Mouse (Mus musculus): ENCODE results near the gene Milr1. TPM values are rescaled to one million over a fixed set of nuclear protein-coding genes. Genes with fewer than 3 reads are reported as not detected.
"Not testable (repeated sequence)": the region's sequence is repeated elsewhere in the genome, so short reads cannot be mapped to it uniquely, and the experiment has no call there.

Milr1 gene
- polyA plus RNA-seq, 1 experiment from 2014 or later = 0.89 TPM

GRCm38 (mm10) chr11:106720379-106720778, 30.6 kb upstream of the Milr1 start:
- no peaks in the 10 kb centered on the region for H3K36me3 ChIP-seq
- H3K4me1 ChIP-seq = 0 out of 2 replicates have a peak, but pooled peaks cover 9% of the 10 kb centered on the region
- WGBS = 91% methylated on average over 8 of the region's 8 CpGs
- H3K9ac ChIP-seq = no peak overlapping the region
- H3K4me3 ChIP-seq = no peak overlapping the region
- H3K27ac ChIP-seq = no peak overlapping the region
- no peak overlapping the region for H3K4me2 ChIP-seq (replicated peaks)
- H3K9me3 ChIP-seq = no peaks in the 10 kb centered on the region
- ATAC-seq (ENCODE audit: low FRiP score, low read depth) = no peak
- H3K27me3 ChIP-seq (replicated peaks) = no peaks in the 10 kb centered on the region

GRCm38 (mm10) chr11:106722831-106723361, 28.1 kb upstream of the Milr1 start:
- Histone ChIP-seq H3K9me3 (no peaks in the 10 kb centered on the region), H3K36me3 (no peaks in the 10 kb centered on the region), H3K4me3 (no peak overlapping the region), H3K9ac (no peak overlapping the region), H3K27ac (no peak overlapping the region), H3K27me3 (replicated peaks) (no peaks in the 10 kb centered on the region), H3K4me2 (replicated peaks) (no peak overlapping the region), H3K4me1 (peaks cover 9% of the 10 kb centered on the region; the same call in 1 of the 2 replicates)
- ATAC-seq (ENCODE audit: low FRiP score, low read depth) = no peak
- WGBS = 5% methylated on average over 7 of the region's 7 CpGs

GRCm38 (mm10) chr11:106723611-106724125, 27.4 kb upstream of the Milr1 start:
- Histone ChIP-seq H3K9me3 (no peaks in the 10 kb centered on the region), H3K36me3 (no peaks in the 10 kb centered on the region), H3K27me3 (replicated peaks) (no peaks in the 10 kb centered on the region), H3K4me2 (replicated peaks) (no peak overlapping the region), H3K4me3 (no peak overlapping the region), H3K27ac (no peak overlapping the region), H3K9ac (no peak overlapping the region), H3K4me1 (peaks cover 14% of the 10 kb centered on the region; the same call in 1 of the 2 replicates)
- no peak for ATAC-seq (ENCODE audit: low FRiP score, low read depth)
- 81% methylated on average over 15 of the region's 15 CpGs for WGBS

DNA sequence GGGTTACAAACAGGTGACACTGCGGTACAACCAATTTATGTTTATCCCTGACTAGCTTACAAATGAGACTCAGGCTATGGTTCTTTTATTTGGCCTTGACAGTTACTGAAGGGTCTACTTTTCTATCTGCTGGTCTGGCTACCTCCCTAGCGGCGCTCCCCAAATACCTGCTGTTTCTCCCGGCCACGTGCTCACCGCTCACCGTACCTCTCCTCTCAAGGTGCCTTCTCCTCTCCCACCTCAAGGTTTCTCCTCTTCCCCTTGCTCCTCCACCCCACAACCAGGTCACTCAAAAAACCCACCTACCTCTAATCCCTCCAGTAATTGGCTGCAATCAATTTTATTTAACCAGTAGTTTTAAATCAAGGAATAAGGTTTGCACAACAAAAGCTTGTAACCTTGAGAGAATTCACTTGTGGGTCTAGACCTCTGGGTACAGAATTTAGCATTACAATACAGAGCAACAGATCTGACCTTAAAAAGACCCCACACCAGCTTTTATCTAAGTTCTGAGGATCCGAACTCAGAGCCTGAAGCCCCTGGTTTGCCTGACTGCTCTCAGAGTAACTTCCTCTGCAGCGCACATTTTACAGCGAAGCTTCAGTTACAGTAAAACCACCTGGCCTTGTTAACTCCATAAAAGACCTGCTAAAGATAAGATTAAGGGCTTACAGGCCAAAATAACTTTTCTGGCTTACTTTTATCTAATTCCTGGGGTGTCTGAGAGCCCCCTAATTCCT, 26.7 kb upstream of the Milr1 start:
- Histone ChIP-seq H3K4me1 (peaks cover 14% of the 10 kb centered on the region; the same call in 1 of the 2 replicates), H3K4me3 (no peak overlapping the region), H3K9me3 (no peaks in the 10 kb centered on the region), H3K36me3 (no peaks in the 10 kb centered on the region), H3K27ac (no peak overlapping the region), H3K4me2 (replicated peaks) (no peak overlapping the region), H3K9ac (no peak overlapping the region), H3K27me3 (replicated peaks) (no peaks in the 10 kb centered on the region)
- no peak for ATAC-seq (ENCODE audit: low FRiP score, low read depth)
- 87% methylated on average over 10 of the region's 10 CpGs for WGBS

DNA sequence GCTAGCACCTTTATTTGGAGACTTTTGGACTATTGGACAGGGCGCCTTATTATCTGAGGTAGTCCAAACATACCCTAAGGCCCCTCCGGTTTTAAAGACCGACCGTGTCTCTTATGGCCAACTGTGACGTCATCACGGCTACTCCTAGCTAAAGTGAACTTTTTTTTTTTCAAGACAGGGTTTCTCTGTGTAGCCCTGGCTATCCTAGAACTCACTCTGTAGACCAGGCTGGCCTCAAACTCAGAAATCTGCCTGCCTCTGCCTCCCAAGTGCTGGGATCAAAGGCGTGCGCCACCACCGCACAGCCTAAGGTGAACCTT, 26.1 kb upstream of the Milr1 start:
- not testable (repeated sequence) for H3K4me3 ChIP-seq; H3K27ac ChIP-seq; H3K36me3 ChIP-seq; H3K4me2 ChIP-seq (replicated peaks); ATAC-seq (ENCODE audit: low FRiP score, low read depth); H3K9me3 ChIP-seq; H3K9ac ChIP-seq; H3K27me3 ChIP-seq (replicated peaks)
- H3K4me1 ChIP-seq = peaks cover 14% of the 10 kb centered on the region; the same call in 1 of the 2 replicates
- 93% methylated on average over 9 of the region's 9 CpGs for WGBS

GRCm38 (mm10) chr11:106727967-106728366, 23.1 kb upstream of the Milr1 start:
- no peaks in the 10 kb centered on the region for H3K36me3 ChIP-seq
- ATAC-seq (ENCODE audit: low FRiP score, low read depth) = no peak
- no peak overlapping the region for H3K4me2 ChIP-seq (replicated peaks)
- no peak overlapping the region for H3K9ac ChIP-seq
- H3K27ac ChIP-seq = no peak overlapping the region
- H3K9me3 ChIP-seq = no peaks in the 10 kb centered on the region
- WGBS = 39% methylated on average over 5 of the region's 5 CpGs
- H3K27me3 ChIP-seq (replicated peaks) = no peaks in the 10 kb centered on the region
- no peak overlapping the region for H3K4me3 ChIP-seq
- H3K4me1 ChIP-seq = peaks cover 8% of the 10 kb centered on the region; the same call in 1 of the 2 replicates

DNA sequence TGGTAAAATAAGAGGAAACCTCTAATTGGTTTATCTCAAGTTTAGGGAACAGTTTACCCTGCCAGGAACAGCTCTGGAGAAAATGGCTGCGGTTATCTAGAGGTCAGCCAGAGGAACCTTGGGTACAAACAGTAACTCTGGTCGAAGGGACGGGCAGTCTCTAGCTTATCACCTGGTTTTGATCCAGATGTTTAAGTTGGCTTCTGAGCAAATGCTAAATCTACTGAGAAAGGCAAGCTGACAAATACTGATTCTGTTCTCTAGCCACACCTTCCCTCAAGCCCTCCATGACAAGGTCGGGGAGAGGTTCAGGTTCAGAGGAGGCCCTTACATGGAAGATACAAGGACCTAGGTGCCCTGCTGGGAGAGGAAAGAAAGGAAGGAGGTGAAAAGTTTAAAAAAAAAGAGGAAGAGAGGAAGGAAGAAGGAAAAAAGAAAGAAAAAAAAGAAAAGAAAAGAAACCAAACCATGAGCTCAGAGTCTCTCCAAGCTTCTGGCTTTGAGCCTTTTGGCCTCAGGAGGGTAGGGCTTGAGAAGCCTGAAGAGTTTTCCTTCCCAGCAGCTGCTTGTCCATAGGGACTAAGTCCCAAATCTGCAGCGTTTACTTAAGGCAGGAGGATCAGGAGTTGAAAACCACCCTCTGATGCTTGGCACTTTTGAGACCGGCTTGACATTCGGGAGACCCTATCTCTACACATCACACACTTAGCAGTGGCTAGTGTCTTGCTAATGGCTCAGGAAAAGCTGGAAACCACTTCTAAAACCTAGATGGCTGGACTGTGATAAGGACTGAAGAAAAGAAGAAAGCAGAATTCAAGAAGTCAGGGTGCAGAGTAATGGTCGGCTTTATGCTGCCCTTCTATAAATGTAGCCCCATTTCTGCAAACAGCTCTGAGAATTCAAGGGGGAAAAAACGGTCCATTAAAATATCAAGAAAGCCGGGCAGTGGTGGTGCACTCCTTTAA, 22.3 kb upstream of the Milr1 start:
- Histone ChIP-seq H3K4me1 (peaks cover 5% of the 10 kb centered on the region; the same call in 1 of the 2 replicates), H3K27ac (no peak overlapping the region), H3K4me2 (replicated peaks) (no peak overlapping the region), H3K4me3 (no peak overlapping the region), H3K27me3 (replicated peaks) (no peaks in the 10 kb centered on the region), H3K36me3 (no peaks in the 10 kb centered on the region), H3K9me3 (no peaks in the 10 kb centered on the region), H3K9ac (no peak overlapping the region)
- no peak for ATAC-seq (ENCODE audit: low FRiP score, low read depth)
- 87% methylated on average over 10 of the region's 10 CpGs for WGBS

DNA sequence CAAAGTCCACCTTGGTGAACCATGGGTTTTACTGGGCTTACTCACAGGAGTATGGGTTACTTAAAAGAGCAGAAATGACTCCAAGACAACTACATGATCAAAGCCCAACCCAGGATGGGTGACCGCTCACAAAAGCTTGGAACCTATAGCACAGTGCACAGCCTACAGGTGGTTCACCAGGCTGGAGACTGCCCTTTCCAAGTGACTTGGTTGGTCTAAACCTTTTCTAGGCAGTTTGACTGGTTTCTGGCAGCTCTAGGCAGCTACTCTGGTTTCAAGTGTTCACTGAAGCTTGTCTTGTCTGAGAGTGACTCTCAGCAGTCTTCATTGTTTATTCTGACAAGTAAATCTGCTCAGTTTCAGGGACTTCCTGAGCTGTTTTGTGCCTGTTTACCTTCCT, 21.4 kb upstream of the Milr1 start:
- no peaks in the 10 kb centered on the region for H3K9me3 ChIP-seq
- no peak for ATAC-seq (ENCODE audit: low FRiP score, low read depth)
- no peak overlapping the region for H3K27ac ChIP-seq
- no peaks in the 10 kb centered on the region for H3K36me3 ChIP-seq
- peaks cover 5% of the 10 kb centered on the region; the same call in 1 of the 2 replicates for H3K4me1 ChIP-seq
- no peak overlapping the region for H3K4me2 ChIP-seq (replicated peaks)
- H3K4me3 ChIP-seq = no peak overlapping the region
- WGBS = 96% methylated on average over 1 of the region's 1 CpGs
- no peaks in the 10 kb centered on the region for H3K27me3 ChIP-seq (replicated peaks)
- no peak overlapping the region for H3K9ac ChIP-seq

GRCm38 (mm10) chr11:106730714-106731113, 20.3 kb upstream of the Milr1 start:
- no peaks in the 10 kb centered on the region for H3K9me3 ChIP-seq
- no peak overlapping the region for H3K4me3 ChIP-seq
- H3K27me3 ChIP-seq (replicated peaks) = no peaks in the 10 kb centered on the region
- H3K36me3 ChIP-seq = no peaks in the 10 kb centered on the region
- H3K9ac ChIP-seq = no peak overlapping the region
- ATAC-seq (ENCODE audit: low FRiP score, low read depth) = no peak
- peaks cover 5% of the 10 kb centered on the region; the same call in 1 of the 2 replicates for H3K4me1 ChIP-seq
- no peak overlapping the region for H3K27ac ChIP-seq
- no peak overlapping the region for H3K4me2 ChIP-seq (replicated peaks)
- WGBS = 79% methylated on average over 4 of the region's 4 CpGs

- H3K27ac ChIP-seq = no peak overlapping the region
- peaks cover 5% of the 10 kb centered on the region; the same call in 1 of the 2 replicates for H3K27me3 ChIP-seq (replicated peaks)
- no peak overlapping the region for H3K4me3 ChIP-seq
- H3K9me3 ChIP-seq = no peaks in the 10 kb centered on the region
- H3K9ac ChIP-seq = 0 out of 2 replicates have a peak overlapping the region, but pooled peaks have one; percentile 13
- no peak for ATAC-seq (ENCODE audit: low FRiP score, low read depth)
- H3K4me2 ChIP-seq (replicated peaks) = no peak overlapping the region
- no peaks in the 10 kb centered on the region for H3K36me3 ChIP-seq
- 56% methylated on average over 3 of the region's 3 CpGs for WGBS
- H3K4me1 ChIP-seq = peaks cover 12% of the 10 kb centered on the region
Measured at GRCm38 (mm10) chr11:106736614-106737013, 14.4 kb upstream of the Milr1 start.

- 15% methylated on average over 12 of the region's 12 CpGs for WGBS
- Histone ChIP-seq H3K27me3 (replicated peaks) (peaks cover 5% of the 10 kb centered on the region; the same call in 1 of the 2 replicates), H3K4me2 (replicated peaks) (no peak overlapping the region), H3K4me1 (peaks cover 12% of the 10 kb centered on the region), H3K36me3 (no peaks in the 10 kb centered on the region), H3K9me3 (no peaks in the 10 kb centered on the region), H3K27ac (no peak overlapping the region), H3K9ac (no peak overlapping the region), H3K4me3 (no peak overlapping the region)
- ATAC-seq (ENCODE audit: low FRiP score, low read depth) = no peak
Measured at GRCm38 (mm10) chr11:106737178-106737621, 13.8 kb upstream of the Milr1 start.

GRCm38 (mm10) chr11:106739116-106739515, 11.9 kb upstream of the Milr1 start:
- ATAC-seq (ENCODE audit: low FRiP score, low read depth) = no peak
- H3K4me3 ChIP-seq = no peak overlapping the region
- H3K4me1 ChIP-seq = peaks cover 12% of the 10 kb centered on the region
- no peaks in the 10 kb centered on the region for H3K9me3 ChIP-seq
- no peak overlapping the region for H3K4me2 ChIP-seq (replicated peaks)
- H3K9ac ChIP-seq = no peak overlapping the region
- WGBS = 94% methylated on average over 2 of the region's 2 CpGs
- H3K27me3 ChIP-seq (replicated peaks) = peaks cover 5% of the 10 kb centered on the region; the same call in 1 of the 2 replicates
- H3K27ac ChIP-seq = no peak overlapping the region
- no peaks in the 10 kb centered on the region for H3K36me3 ChIP-seq

Measured in neural tube, embryonic 12.5 days (tissue).